Mouse (Mus musculus): ENCODE measurements at regions not wholly inside any gene's neighbourhood (a gene's known extent, or its start where the extent isn't known, plus 50 kb on each side); places are given as distances from the start of the nearest gene placed in this dataset.

- TF ChIP-seq CTCF (IDR thresholded peaks at IDR 0.05; ENCODE audit: low read depth) (no peak), EP300 (IDR thresholded peaks at IDR 0.05; ENCODE audit: low read depth) (no peak)
- WGBS: 92% methylated on average over 2 of the region's 2 CpGs
- H3K27me3 ChIP-seq (ENCODE audit: control insufficient read depth, insufficient read depth, low read length): no peaks in the 10 kb centered on the region
Observed at GRCm38 (mm10) chr4:34105251-34105650, 55.3 kb upstream of the Spaca1 start.

DNA sequence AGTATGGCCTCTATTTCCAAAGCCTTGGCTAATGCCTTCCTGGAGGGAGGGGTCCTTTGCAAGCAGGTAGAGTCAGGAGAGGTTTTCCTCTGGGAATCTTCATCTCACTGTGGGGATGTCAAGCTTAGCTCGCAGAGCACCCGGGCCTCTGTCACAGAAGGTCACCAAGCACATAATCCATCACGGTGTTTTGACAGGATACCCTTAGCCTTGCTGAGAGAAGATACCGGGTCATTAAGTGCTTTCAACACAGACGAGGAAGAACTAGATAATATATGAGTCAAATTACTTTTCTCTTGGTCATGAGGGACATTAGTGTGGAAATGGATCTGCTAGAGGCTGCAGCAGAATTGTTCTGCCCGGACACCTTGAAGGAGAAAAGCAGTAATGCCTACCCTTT, 64.3 kb upstream of the Spaca1 start:
- TF ChIP-seq CTCF (IDR thresholded peaks at IDR 0.05; ENCODE audit: low read depth) (no peak), EP300 (IDR thresholded peaks at IDR 0.05; ENCODE audit: low read depth) (no peak)
- Histone ChIP-seq H3K9ac (replicated peaks; ENCODE audit: low read depth, low read length) (no peak overlapping the region), H3K4me2 (ENCODE audit: low read depth, low read length) (no peak overlapping the region), H3K27ac (ENCODE audit: low read depth) (no peak overlapping the region), H3K36me3 (replicated peaks; ENCODE audit: control insufficient read depth, insufficient read depth, low read length) (no peaks in the 10 kb centered on the region), H3K4me3 (ENCODE audit: low read depth, low read length) (no peak overlapping the region), H3K27me3 (ENCODE audit: control insufficient read depth, insufficient read depth, low read length) (no peaks in the 10 kb centered on the region), H3K4me1 (ENCODE audit: control insufficient read depth, insufficient read depth) (no peaks in the 10 kb centered on the region), H3K9me3 (replicated peaks; ENCODE audit: control insufficient read depth, low read length) (no peaks in the 10 kb centered on the region)
- DNase-seq (ENCODE audit: low spot score) (no peak), ATAC-seq (ENCODE audit: insufficient read depth, low read depth) (no peak)
- 19% methylated on average over 6 of the region's 6 CpGs for WGBS

More at GRCm38 (mm10) chr4:34105251-34105650, 55.3 kb upstream of the Spaca1 start:
- ATAC-seq (ENCODE audit: insufficient read depth, low read depth): no peak
- Histone ChIP-seq H3K4me1 (ENCODE audit: control insufficient read depth, insufficient read depth) (no peaks in the 10 kb centered on the region), H3K4me3 (ENCODE audit: low read depth, low read length) (no peak overlapping the region), H3K36me3 (replicated peaks; ENCODE audit: control insufficient read depth, insufficient read depth, low read length) (no peaks in the 10 kb centered on the region), H3K27ac (ENCODE audit: low read depth) (no peak overlapping the region), H3K9ac (replicated peaks; ENCODE audit: low read depth, low read length) (no peak overlapping the region), H3K4me2 (ENCODE audit: low read depth, low read length) (no peak overlapping the region), H3K9me3 (replicated peaks; ENCODE audit: control insufficient read depth, low read length) (0 out of 2 replicates have a peak, but pooled peaks cover 8% of the 10 kb centered on the region)
- DNase-seq (ENCODE audit: low spot score): no peak

- no peaks in the 10 kb centered on the region for H3K27me3 ChIP-seq (ENCODE audit: control insufficient read depth, insufficient read depth, low read length)
- no peak overlapping the region for H3K4me2 ChIP-seq (ENCODE audit: low read depth, low read length)
- no peak overlapping the region for H3K27ac ChIP-seq (ENCODE audit: low read depth)
- no peaks in the 10 kb centered on the region for H3K9me3 ChIP-seq (replicated peaks; ENCODE audit: control insufficient read depth, low read length)
- TF ChIP-seq EP300 (IDR thresholded peaks at IDR 0.05; ENCODE audit: low read depth) (no peak), CTCF (IDR thresholded peaks at IDR 0.05; ENCODE audit: low read depth) (no peak)
- H3K36me3 ChIP-seq (replicated peaks; ENCODE audit: control insufficient read depth, insufficient read depth, low read length): no peaks in the 10 kb centered on the region
- H3K4me3 ChIP-seq (ENCODE audit: low read depth, low read length): no peak overlapping the region
- no peaks in the 10 kb centered on the region for H3K4me1 ChIP-seq (ENCODE audit: control insufficient read depth, insufficient read depth)
- 79% methylated on average over 1 of the region's 1 CpGs for WGBS
- ATAC-seq (ENCODE audit: insufficient read depth, low read depth): no peak
- H3K9ac ChIP-seq (replicated peaks; ENCODE audit: low read depth, low read length): no peak overlapping the region
- no peak for DNase-seq (ENCODE audit: low spot score)
Observed at GRCm38 (mm10) chr4:34117086-34117485, 67.1 kb upstream of the Spaca1 start.

DNA sequence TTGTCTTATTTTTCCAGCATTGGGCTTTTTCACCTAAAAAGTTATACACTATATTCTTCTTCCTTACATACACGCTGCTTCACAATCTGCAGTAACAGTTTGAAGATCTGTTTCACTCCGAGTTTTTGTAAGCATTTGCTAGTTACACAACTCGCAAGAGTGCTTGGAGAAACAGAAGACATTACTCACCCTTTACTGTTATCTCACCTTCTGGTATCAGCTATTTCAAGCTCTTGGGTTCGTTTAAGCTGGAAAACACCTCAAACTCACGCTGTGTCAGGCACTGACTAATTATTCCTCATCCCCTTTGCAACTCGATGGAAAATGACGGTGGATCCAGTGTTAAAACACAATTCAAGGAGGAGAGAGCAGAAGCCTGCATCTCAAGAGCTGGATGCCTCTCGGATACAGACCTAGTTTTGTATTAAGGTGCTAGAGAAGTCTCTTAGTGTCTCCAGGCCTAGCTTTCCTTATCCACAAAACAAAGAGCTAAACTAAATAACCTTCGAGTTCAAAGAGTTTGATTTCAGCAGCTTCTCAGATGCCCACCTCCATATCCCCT, 73.0 kb upstream of the Spaca1 start:
- no peaks in the 10 kb centered on the region for H3K36me3 ChIP-seq (replicated peaks; ENCODE audit: control insufficient read depth, insufficient read depth, low read length)
- no peaks in the 10 kb centered on the region for H3K9me3 ChIP-seq (replicated peaks; ENCODE audit: control insufficient read depth, low read length)
- WGBS: 33% methylated on average over 9 of the region's 9 CpGs
- H3K4me3 ChIP-seq (ENCODE audit: low read depth, low read length): no peak overlapping the region
- DNase-seq (ENCODE audit: low spot score): no peak
- no peak for ATAC-seq (ENCODE audit: insufficient read depth, low read depth)
- no peak overlapping the region for H3K9ac ChIP-seq (replicated peaks; ENCODE audit: low read depth, low read length)
- no peaks in the 10 kb centered on the region for H3K27me3 ChIP-seq (ENCODE audit: control insufficient read depth, insufficient read depth, low read length)
- no peak overlapping the region for H3K4me2 ChIP-seq (ENCODE audit: low read depth, low read length)
- no peaks in the 10 kb centered on the region for H3K4me1 ChIP-seq (ENCODE audit: control insufficient read depth, insufficient read depth)
- no peak overlapping the region for H3K27ac ChIP-seq (ENCODE audit: low read depth)
- TF ChIP-seq CTCF (IDR thresholded peaks at IDR 0.05; ENCODE audit: low read depth) (no peak), EP300 (IDR thresholded peaks at IDR 0.05; ENCODE audit: low read depth) (no peak)

DNA sequence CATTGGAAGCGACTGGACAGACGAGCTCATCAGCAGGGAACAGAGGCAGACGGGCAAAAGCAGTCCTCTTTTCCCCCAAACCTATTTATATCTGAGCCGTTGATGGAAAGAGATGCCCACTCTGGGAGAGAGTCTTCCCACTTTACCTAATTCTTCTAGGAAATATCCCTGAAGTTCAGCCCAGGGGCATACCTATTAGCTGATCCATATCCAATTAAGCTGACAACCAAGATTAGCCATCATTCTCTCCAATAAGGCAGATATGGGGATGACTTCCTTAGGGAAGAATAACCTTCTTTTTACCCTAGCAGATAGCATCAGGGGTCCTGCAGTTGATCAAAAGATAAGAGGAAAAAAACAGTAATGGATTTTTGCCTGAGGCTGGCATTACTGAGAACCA, 78.2 kb upstream of the Spaca1 start:
- TF ChIP-seq EP300 (IDR thresholded peaks at IDR 0.05; ENCODE audit: low read depth): no peak
- TF ChIP-seq CTCF (IDR thresholded peaks at IDR 0.05; ENCODE audit: low read depth): no peak
- Histone ChIP-seq H3K9ac (replicated peaks; ENCODE audit: low read depth, low read length) (no peak overlapping the region), H3K4me1 (ENCODE audit: control insufficient read depth, insufficient read depth) (no peaks in the 10 kb centered on the region), H3K36me3 (replicated peaks; ENCODE audit: control insufficient read depth, insufficient read depth, low read length) (no peaks in the 10 kb centered on the region), H3K27ac (ENCODE audit: low read depth) (no peak overlapping the region), H3K9me3 (replicated peaks; ENCODE audit: control insufficient read depth, low read length) (no peaks in the 10 kb centered on the region), H3K4me2 (ENCODE audit: low read depth, low read length) (no peak overlapping the region), H3K4me3 (ENCODE audit: low read depth, low read length) (no peak overlapping the region), H3K27me3 (ENCODE audit: control insufficient read depth, insufficient read depth, low read length) (no peaks in the 10 kb centered on the region)
- DNase-seq (ENCODE audit: low spot score) (no peak), ATAC-seq (ENCODE audit: insufficient read depth, low read depth) (no peak)
- 33% methylated on average over 4 of the region's 4 CpGs for WGBS
